Mouse (Mus musculus) forebrain, embryonic 16.5 days (tissue): ENCODE results near the gene Fgfr2. TPM values are rescaled to one million over a fixed set of nuclear protein-coding genes. Genes with fewer than 3 reads are reported as not detected.
"Not testable (repeated sequence)": the region's sequence is repeated elsewhere in the genome, so short reads cannot be mapped to it uniquely, and the experiment has no call there.

Experiments used
- ATAC-seq: fragments of 200-750 bp; cut with Nextera tagmentation; 2 replicates; pipeline ENCODE4 v1.8.0; 2017; ENCODE audit warnings: mild to moderate bottlenecking, moderate library complexity
- H3K27ac ChIP-seq: fragments of 300-500 bp; sonication (generic); 2 replicates; pipeline ENCODE4 v1.5.1; 2014; ENCODE audit warnings: low read length, control low read depth
- H3K27me3 ChIP-seq: fragments of 300-500 bp; sonication (generic); replicated peaks from 2 replicates; pipeline ENCODE4 v1.6.1; 2014; ENCODE audit warnings: low read length; ENCODE audit not compliant: control insufficient read depth, insufficient read depth
- H3K36me3 ChIP-seq: fragments of 300-500 bp; sonication (generic); 2 replicates; pipeline ENCODE4 v1.6.1; 2014; ENCODE audit not compliant: control insufficient read depth, insufficient read depth
- H3K4me1 ChIP-seq: fragments of 300-500 bp; sonication (generic); replicated peaks from 2 replicates; pipeline ENCODE4 v1.6.1; 2014; ENCODE audit warnings: low read length; ENCODE audit not compliant: control insufficient read depth, insufficient read depth
- H3K4me2 ChIP-seq: fragments of 300-500 bp; sonication (generic); 2 replicates; pipeline ENCODE4 v1.6.1; 2014; ENCODE audit warnings: mild to moderate bottlenecking, low read length, control low read depth
- H3K4me3 ChIP-seq: fragments of 300-500 bp; sonication (generic); replicated peaks from 2 replicates; pipeline ENCODE4 v1.5.1; 2014; ENCODE audit warnings: mild to moderate bottlenecking, low read length, control low read depth
- H3K9ac ChIP-seq: fragments of 300-500 bp; sonication (generic); replicated peaks from 2 replicates; pipeline ENCODE4 v1.6.1; 2014; ENCODE audit warnings: low read depth, low read length, control low read depth
- H3K9me3 ChIP-seq: fragments of 300-500 bp; sonication (generic); 2 replicates; pipeline ENCODE4 v1.6.1; 2016; ENCODE audit warnings: low read length; ENCODE audit not compliant: control insufficient read depth
- WGBS: fragments of 180-500 bp; shearing (Covaris S2); extraction: QIAGEN DNeasy Blood & Tissue Kit; methylation state at CpG from one replicate; pipeline ENCODE4 v1.1.7; 2014; 5-methylcytosine and 5-hydroxymethylcytosine counted together
- polyA plus RNA-seq: library from polyadenylated mRNA; unstranded; fragments of >200 nt; fragmentation: Nextera tagmentation; extraction: Ambion mirVana; gene quantifications from 2 replicates; pipeline ENCODE4 v1.2.1, GENCODE M21; 2015

The Fgfr2 gene
- polyA plus RNA-seq, 1 experiment from 2014 or later, result 39.2 TPM

DNA sequence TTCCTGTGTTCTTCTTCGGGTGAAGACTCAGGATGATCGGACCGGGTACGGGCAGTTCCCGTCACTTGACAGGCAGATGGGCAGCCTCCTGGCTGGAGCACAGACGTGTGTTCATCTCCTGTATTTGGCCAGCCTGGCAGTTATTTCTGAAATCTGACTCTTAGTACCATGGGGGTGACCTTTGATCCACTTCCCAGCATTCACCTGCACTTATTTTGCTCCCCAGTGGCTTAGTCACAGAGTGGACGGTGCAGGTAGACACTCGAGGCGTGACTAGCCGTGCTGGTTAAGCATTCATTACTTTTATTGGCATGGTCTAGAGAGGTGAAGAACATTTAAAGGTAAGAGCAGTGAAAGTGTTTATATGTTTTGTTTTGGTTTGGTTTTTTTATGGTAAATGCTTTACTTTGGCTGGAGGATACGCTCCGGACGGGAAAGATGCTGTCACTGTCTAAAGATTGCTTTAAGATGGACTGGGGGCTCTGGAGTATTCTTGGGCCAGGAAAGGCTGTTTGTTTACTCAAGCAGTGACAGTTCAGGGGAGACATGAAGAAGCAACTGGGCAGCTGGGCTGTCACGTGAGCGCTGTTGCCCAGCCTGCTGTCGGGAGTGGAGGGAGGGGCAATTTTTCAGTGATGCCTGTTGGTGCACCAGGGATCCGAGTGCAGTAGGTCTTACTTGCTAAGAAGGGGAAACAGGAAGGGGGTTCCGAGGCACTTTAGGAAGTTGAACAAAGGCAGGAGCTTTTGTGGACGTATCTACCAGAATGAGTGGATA is 2526.9 kb downstream of the Fgfr2 start:
- WGBS, result 57% methylated on average over 8 of the region's 19 CpGs
- ATAC-seq, result not testable (repeated sequence)

GRCm38 (mm10) chr7:130593375-130594239 is 2529.5 kb downstream of the Fgfr2 start:
- Histone ChIP-seq H3K27ac (peak overlapping the region; percentile 42; the same call in 1 of the 2 replicates), H3K4me1 (peaks cover 16% of the 10 kb centered on the region)
- peak; percentile 82 for ATAC-seq
- H3K9ac ChIP-seq, H3K36me3 ChIP-seq, H3K9me3 ChIP-seq, H3K4me2 ChIP-seq, H3K4me3 ChIP-seq, H3K27me3 ChIP-seq: not testable (repeated sequence)
- 28% methylated on average over 6 of the region's 11 CpGs for WGBS

More for the DNA sequence above, 2526.9 kb downstream of the Fgfr2 start:
- peaks cover 12% of the 10 kb centered on the region for H3K4me1 ChIP-seq
- H3K36me3 ChIP-seq, H3K27ac ChIP-seq, H3K4me2 ChIP-seq, H3K9ac ChIP-seq, H3K9me3 ChIP-seq, H3K4me3 ChIP-seq, H3K27me3 ChIP-seq: not testable (repeated sequence)

GRCm38 (mm10) chr7:130592975-130593374 is 2530.2 kb downstream of the Fgfr2 start:
- H3K4me3 ChIP-seq, H3K9me3 ChIP-seq, H3K27me3 ChIP-seq, H3K36me3 ChIP-seq, H3K27ac ChIP-seq, H3K9ac ChIP-seq, H3K4me2 ChIP-seq: not testable (repeated sequence)
- peaks cover 16% of the 10 kb centered on the region for H3K4me1 ChIP-seq
- whole genome bisulfite sequencing, result no CpG with 5 or more reads among the region's 11 CpGs
- ATAC-seq, result 0 out of 2 replicates have a peak, but pooled peaks have one; percentile 6

DNA sequence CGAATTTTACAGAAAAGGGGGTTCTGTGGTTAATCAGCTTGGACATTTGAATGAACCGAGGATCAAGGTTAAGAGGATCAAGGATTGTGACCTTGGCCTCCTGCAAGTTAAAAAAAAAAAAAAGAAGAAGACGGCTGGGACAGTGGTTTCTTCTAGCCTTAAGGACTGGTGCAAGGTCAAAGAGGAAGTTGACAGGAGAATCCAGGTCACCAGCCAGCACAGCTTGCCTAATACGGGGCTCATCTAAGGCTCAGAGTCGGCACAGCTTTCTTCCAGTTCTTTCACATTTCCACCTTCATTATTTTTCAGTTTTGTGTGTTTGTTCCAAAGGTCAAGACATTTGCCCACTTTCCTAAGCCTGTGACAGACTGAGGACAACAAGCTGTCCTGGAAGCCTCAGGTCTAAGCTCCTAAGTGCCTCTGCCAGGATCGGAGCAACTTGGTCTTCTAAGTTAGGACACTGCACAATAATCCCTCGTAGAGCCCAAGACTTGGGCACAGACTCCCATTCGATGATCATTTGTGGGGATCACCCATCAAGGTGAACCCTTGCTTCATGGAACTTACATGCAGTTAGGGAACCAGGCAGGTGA is 2532.2 kb downstream of the Fgfr2 start:
- Histone ChIP-seq H3K4me1 (peaks cover 4% of the 10 kb centered on the region; the same call in 1 of the 2 replicates), H3K9me3 (no peaks in the 10 kb centered on the region), H3K27me3 (no peaks in the 10 kb centered on the region), H3K4me2 (no peak overlapping the region), H3K9ac (no peak overlapping the region), H3K4me3 (no peak overlapping the region), H3K27ac (no peak overlapping the region), H3K36me3 (no peaks in the 10 kb centered on the region)
- no peak for ATAC-seq
- 68% methylated on average over 8 of the region's 8 CpGs for WGBS

DNA sequence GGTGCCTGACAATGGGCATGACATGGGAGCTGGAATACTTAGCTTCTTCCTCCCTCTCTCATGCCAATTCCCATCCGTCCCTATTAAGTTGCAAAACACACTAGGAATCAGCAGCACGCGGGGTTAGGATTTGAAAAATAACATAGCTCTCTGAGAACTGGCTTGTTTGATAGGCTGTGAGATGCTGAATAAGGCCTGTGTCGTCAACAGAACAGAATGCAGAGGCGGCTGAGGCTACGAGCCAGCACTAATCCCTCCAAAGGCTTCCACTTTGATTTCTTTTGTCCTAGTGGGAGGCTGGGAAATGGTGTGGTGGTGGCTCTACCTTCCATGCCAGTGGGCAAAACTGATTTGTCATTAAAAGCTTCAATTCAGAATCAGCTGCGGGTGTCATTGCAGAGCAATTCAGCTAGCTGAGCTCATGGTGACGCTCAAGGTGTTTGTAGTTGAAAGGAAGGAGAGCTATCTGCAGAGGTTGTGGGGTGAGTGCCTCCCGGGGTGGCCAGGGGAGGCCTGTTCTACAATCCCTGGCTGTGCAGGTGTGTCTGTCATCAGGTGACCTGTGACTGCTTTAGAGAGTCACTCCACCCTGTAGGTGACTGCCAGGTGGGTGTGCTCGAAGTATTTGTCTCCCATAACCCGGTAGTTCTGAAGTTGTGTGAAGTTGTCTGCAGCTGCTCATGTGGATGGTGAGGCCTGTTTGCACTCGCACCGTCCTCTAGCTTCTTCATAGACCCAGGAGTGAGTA is 2532.9 kb downstream of the Fgfr2 start:
- Histone ChIP-seq H3K9ac (no peak overlapping the region), H3K27ac (no peak overlapping the region), H3K36me3 (no peaks in the 10 kb centered on the region), H3K4me1 (peaks cover 4% of the 10 kb centered on the region; the same call in 1 of the 2 replicates), H3K4me3 (no peak overlapping the region), H3K4me2 (no peak overlapping the region), H3K9me3 (no peaks in the 10 kb centered on the region), H3K27me3 (no peaks in the 10 kb centered on the region)
- no peak for ATAC-seq
- 32% methylated on average over 13 of the region's 13 CpGs for WGBS

DNA sequence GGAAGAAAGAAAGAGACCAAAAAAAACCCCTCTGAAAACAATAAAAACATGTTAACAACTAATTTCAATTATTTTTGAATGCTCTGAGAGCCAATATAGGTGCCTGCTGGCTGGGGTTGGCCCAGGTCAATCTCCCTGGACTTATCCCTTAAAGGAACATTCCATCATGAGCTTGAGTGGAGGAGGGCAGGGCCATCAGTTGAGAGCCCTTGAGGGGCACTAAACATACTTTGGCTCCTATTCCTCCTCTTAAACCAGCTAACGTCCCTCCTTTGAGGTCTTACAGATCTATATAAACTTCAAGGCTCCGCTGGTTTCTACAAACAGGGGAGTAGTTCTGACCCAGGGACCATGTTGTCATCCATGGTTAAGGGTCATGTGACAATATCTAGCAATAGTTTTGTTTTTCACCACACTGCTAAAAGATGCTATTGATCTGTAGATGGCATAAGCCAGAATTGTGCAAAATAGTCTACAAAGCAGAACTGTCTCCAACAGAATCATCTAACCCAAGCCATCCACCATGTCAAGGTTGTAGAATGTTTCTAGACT is 2536.6 kb downstream of the Fgfr2 start:
- Histone ChIP-seq H3K9ac (no peak overlapping the region), H3K4me1 (0 out of 2 replicates have a peak, but pooled peaks cover 4% of the 10 kb centered on the region), H3K4me2 (no peak overlapping the region), H3K9me3 (no peaks in the 10 kb centered on the region), H3K27me3 (no peaks in the 10 kb centered on the region), H3K4me3 (no peak overlapping the region), H3K27ac (no peak overlapping the region), H3K36me3 (no peaks in the 10 kb centered on the region)
- WGBS, result 84% methylated on average over 2 of the region's 2 CpGs
- ATAC-seq, result no peak

- no peak overlapping the region for H3K4me2 ChIP-seq
- H3K4me3 ChIP-seq, result no peak overlapping the region
- peaks cover 14% of the 10 kb centered on the region for H3K4me1 ChIP-seq
- H3K9me3 ChIP-seq, result no peaks in the 10 kb centered on the region
- no peak for ATAC-seq
- 69% methylated on average over 5 of the region's 5 CpGs for WGBS
- no peak overlapping the region for H3K9ac ChIP-seq
- H3K27me3 ChIP-seq, result no peaks in the 10 kb centered on the region
- no peaks in the 10 kb centered on the region for H3K36me3 ChIP-seq
- H3K27ac ChIP-seq, result no peak overlapping the region
Observed at GRCm38 (mm10) chr7:130578607-130579006, 2544.5 kb downstream of the Fgfr2 start.

GRCm38 (mm10) chr7:130578066-130578465 is 2545.1 kb downstream of the Fgfr2 start:
- no peak for ATAC-seq
- WGBS, result 92% methylated on average over 2 of the region's 2 CpGs

More at GRCm38 (mm10) chr7:130578066-130578465, 2545.1 kb downstream of the Fgfr2 start:
- Histone ChIP-seq H3K27me3 (no peaks in the 10 kb centered on the region), H3K27ac (no peak overlapping the region), H3K36me3 (no peaks in the 10 kb centered on the region), H3K4me3 (no peak overlapping the region), H3K9ac (no peak overlapping the region), H3K9me3 (no peaks in the 10 kb centered on the region), H3K4me1 (peaks cover 14% of the 10 kb centered on the region), H3K4me2 (no peak overlapping the region)
